Mouse (Mus musculus): ENCODE data around the gene Spag5.

Spag5 gene

DNA sequence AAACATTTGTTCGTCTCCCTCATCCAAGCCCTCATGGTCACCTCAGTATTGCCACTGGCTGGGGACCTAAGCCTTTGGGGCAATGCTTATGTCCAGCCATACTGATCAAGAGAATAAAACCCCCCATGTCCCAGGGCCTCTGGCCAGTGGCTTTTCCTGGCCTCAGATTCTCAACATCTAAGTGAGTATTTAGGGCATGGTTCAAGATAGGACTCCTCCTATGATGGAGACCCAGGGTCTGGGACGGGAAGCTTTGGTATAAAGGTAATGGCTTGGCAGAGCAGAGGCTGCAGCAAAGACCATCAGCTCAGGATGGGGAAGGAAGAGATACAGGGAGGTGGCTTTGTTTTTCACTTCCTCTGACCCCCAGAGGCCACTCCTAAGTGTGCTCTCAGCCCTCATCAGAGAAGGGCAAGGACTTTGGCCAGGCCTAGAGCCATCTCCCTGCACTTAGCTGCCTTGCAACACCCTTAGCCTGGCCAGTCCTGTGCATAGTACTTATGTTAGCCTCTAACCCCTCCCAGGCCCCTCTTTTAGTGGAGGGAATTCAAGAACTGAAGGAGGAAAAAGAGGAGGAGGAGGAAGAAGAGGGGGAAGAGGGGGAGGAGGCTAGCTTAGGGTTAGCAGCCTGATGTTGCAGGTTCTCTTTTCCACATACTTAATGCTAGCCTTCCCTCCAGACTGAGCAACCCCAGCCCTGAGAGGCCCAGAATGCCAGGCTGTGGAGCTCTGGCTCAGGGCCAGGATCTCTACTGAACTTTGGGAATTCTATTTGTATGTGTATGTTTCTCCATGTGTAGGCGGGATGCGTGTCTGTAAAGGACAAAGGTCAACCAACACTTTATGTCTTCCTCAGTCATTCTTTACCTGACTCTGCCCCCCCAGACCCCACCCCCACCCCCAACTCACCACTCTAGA lies 48.4 kb downstream of the Spag5 start:
- no peak for DNase-seq (ENCODE audit: low spot score in 2 of 2)

DNA sequence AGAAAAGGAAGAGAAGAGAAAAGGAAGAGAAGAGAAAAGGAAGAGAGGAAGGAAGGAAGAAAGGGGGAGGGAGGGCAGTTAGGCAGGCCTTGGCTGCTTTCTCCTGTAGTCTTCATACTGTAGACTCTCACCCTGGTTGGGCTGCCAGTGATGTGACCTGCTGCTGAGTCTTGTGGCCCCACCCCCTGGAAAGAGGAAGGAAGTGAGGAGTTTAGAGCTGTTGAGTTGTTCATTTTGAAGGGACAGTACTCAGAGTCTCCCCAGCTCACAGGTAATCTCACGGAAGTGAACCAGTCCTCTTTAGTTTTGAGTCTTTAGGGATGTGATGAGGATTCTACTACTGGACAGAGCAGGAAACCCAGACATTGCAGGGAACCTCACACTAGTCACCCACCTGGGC lies 51.8 kb downstream of the Spag5 start:
- DNase-seq (ENCODE audit: low spot score in 2 of 2): no peak

DNA sequence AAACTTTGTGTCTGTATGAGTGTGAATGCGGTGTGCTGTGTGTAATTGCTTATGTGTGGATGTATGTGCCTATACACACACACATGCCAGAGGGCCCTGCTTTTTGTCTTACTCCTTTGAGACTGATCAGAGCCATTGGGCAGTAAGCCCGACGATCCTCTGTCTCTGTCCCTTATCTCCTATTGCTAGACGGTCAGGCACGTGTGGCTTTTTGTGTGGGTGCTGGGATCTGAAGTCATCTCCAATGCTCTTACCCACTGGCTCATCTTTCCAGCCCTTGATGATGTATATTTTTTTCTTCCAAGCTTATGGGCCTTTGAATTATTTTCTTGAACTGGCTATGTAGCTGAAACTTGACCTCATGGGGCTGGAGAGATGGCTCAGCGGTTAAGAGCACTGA lies 53.6 kb downstream of the Spag5 start:
- DNase-seq (ENCODE audit: low spot score in 2 of 2): no peak

DNA sequence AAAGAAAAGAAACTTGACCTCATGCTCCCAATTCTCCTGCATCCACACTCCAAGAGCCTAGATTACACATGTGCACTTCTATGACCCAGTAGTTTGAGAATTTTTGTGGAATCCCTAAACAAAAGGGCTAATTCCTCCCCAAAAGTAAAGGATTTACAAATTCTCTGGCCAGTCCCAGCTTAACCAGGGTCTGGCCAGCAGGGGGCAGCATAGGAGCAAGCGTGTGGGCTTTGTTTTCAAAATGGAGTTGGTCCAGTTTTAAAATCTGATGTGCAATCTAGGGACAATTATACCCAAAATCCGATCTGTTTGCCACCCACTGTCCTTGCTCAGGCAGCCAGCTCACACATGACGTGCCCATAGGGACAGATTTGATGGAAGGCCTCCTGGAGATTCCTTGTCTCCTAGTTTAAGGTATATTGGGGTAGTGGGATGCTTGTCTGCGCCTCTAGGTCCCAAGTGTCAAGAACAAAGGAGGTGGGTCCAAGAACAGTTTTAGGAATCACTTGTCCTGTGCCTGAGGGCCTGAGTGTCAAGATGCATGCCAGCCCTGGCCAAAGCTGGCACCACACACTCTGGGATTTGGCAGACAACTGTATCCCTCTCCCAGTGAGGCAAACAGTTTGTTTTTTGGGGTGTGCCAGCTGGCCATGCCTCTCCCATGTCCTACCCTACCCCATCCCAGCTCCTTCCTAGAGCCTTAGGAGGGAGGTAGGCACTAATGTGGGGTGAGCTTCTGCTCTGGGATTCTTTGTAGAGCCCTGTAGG lies 54.3 kb downstream of the Spag5 start:
- DNase-seq (ENCODE audit: low spot score in 2 of 2): peak in 1 of 2 experiments; percentile 10

DNA sequence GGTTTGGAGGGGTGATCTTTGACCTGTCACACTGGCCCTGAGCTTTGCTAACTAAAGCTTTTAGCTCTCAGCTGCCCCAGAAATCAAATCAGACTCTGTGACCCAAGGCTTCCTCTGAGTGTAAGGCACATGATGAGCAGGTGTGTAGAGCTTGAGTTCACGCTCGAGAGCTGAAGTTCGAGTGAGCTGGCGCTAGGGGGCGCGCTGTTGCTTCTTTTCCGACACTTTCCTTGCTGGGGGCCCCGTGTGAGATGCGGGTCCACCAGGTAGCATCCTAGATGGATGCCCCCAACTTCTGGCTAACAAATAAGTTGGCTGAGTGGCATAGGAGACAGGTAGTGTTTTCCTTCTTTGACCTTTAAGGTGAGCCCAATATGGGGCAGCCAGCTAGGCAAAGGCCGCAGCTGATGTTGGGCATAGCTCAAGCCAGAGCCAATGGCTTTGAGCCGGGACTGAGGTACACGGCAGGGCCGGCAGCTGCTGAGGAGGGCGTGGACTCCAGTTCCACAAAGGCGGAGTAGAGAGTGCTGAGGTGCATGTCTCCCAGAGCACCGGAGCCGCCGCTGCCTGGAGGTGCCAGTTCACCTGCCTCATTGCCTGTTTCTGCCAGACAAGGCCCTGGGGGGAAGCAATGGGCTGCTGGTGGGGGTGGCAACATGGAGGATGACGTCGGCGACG lies 57.1 kb downstream of the Spag5 start:
- no peak for DNase-seq (ENCODE audit: low spot score in 2 of 2)

DNA sequence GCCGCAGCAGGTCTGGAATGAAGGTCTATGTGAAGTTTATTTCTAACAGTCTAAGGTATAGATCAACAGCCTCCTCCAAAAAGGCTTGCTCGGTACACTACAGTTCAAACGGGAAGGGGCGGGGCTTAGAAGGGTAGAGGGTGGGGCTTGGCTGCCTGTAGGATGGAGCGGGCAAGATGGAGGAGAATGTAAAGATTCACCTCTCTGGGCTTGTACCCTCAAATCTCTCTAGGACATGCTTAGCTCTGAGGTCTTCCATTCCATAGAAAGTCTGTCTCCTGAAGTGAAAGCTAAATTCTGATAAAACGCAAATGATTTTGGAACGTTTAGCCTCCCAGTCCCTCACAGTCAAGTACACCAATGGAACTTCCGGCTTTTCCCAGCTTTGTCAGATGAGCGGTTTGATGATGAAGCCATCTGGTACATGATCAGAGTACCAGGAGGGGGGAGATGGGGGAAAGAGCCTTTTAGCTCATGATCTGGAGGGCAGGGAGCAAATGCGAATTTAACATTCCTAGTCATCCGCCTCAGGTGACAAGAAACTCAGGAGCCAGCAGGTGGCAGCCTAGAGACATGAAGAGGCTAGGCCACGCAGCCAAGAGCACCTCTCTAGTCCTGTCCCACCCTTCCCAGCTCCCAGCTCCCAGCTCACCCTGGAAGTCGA lies 58.9 kb downstream of the Spag5 start:
- DNase-seq (ENCODE audit: low spot score in 2 of 2): peak; percentile 24 to 39

DNA sequence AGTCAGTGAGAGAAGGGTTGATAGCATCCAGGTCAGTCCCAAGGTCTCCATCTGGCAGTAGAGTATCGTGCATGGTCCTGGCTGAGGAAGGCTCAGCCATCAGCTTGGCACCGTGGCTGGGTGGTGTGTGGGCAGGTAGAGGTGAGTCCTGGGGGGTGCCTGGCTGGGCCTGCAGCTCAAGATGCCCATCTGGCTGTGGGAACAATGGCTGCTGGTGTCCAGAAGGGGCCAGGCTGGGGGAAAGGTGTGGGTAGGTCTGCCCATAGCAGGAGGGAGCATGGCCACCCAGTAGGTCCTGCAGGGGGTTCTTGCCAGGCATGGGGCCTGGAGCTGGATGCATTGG lies 59.4 kb downstream of the Spag5 start:
- no peak for DNase-seq (ENCODE audit: low spot score in 2 of 2)

DNA sequence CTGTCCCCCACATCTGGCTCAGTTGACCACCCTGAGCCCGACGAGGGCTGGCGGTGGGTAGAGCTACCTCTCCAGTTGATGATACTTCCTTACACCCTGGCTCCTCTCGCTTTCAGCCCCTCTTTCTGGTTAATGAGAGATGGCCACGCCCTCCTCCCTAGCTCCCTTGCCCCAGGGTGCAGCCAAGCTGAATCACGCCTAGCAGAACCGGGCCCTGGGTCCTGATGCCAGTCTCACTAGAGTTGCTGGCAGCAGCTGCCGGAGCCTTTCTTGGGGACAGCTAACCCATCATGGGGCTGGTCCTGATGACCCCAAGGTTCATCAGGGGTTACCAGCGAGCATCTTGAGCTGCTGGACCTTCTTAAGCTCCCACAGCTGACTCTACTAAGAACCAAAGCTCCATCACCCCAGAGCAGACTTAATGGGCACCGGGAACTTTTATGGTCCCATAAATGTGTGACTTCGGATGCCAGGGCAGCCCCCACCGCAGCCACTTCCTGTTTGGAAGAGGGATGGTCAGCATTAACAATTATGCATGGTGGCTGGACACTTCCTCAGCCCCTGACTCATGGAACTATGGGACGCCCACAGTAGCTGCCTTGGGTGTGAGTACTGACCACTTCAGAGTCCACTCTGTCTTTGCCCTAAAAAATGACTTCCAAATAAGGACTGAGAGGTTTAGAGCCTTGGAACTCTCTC lies 62.1 kb downstream of the Spag5 start:
- no peak for DNase-seq (ENCODE audit: low spot score in 2 of 2)

DNA sequence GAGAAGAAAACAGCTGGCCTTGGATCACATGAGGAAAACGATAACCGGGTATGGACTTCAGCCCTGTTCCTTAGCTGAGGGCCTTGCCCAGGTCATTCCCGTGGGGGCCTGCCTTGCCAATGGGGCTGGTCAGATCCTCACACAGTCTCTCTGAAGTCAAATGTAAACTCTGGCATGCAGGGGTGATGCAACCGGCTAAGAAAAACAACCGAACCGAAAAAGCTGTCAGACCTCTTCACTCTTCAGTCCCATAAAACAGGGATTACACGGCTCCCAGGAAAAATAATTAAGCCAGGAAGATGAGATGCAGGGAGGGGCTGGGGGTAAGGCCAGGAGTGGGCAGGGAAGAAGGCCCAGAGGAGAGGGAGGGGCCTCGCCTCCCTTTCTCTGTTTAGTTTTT lies 62.8 kb downstream of the Spag5 start:
- no peak for DNase-seq (ENCODE audit: low spot score in 2 of 2)

DNA sequence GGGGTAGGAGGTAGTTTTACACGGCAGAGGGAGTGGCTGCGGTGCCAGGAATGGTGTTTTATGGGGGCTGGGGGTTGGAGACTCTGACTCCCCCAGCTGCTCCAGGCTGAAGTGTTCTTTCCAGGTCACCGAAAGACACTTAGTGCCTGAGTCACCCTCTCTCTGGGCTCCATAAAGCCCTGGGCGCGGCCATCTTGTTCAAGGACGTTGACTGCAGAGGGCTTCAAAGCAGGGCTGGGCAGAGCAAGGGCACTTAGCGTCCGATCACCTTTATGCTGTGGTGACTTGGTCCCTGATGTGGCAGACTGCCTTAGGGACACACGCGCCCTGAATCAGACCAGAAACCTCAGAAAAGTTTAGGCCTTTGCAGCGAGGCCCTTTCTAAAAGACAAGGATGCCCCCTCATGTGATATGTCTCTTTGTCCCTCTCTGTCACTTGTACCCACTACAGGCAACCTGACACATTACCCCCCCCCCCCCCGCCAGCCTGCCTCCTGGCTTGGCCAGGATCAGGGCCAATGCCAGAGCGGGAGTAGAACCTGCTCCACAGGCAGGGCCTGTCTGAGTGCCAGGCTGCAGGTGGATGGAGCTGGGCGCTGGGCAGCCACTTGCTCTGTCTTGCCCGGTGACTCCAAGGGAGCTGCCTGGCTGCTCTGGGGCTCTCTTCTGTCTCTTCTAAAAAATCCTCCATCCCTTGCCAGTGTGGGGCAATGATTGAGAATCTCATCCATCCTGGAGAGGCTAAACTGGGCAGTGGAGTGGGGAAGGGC lies 66.3 kb downstream of the Spag5 start:
- no peak for DNase-seq (ENCODE audit: low spot score in 2 of 2)

DNA sequence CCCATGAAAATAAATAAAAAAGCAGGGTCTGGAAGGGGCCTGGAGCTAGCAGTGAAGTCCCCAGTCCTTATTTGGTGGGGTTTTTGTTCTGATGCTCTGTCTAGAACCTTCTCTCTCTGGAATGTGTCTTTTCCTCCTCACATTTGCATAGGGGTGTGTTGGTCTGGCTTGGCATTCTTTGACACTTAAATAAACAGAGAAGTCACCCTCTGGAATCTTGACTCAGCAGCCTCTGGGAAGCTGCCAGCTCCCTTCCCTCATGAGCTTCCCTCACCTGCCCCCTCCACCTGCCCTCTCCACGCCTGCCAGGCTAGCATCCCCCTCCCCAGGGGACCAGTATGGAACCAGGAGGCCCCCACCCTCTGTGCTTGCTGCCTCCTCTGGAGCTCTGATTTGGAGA lies 69.1 kb downstream of the Spag5 start:
- no peak for DNase-seq (ENCODE audit: low spot score in 2 of 2)

DNA sequence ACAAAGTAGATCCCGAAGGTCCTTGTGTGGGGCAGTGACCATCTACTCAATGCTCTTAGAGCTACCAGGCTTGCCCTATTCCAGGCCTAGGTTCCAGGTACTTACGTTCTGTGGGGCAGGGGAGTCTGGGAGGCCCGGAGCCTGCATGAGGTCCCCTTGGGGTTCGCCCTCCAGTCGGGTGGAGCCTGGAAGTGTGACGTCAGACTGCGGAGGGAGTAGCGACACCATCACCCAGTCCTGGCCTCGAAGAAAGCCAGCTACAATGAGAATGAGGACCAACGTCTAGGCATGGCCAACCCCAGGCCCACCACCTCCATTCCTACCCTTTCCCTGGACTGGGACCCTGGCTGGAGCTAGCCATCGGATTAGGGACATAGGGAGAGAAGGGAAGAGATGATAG lies 70.4 kb downstream of the Spag5 start:
- DNase-seq (ENCODE audit: low spot score in 2 of 2): no peak
